Mouse (Mus musculus) c-Kit-positive CD71-positive TER-119-negative erythroid progenitor cells, embryonic 14.5 days (primary cell): Measurements from ENCODE around the gene Fam83f.

Source experiments
- DNase-seq: peaks from one replicate; pipeline ENCODE4 v3.0.0-alpha.2; 2013; ENCODE audit warnings: low read depth

The Fam83f gene

DNA sequence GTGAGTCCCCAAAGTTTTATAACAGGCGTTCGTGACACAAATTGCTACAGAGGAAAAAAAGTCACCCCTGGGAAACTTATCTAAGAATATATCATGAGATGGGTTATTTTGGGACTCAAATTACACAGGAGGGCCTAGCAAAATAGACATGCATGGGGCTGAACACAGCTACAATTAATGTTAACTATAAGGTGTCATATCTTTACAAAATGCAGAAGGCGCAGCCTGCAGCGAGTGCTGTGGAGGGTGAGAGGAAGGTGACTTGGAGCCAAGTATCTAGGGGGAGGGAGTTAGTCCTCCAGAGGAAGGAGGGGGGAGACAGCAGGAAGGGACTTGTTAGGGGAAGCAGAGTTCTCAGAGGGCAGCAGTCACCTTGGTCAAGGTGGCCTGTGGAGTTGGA, 7.2 kb upstream of the Fam83f start:
- DNase-seq: no peak

DNA sequence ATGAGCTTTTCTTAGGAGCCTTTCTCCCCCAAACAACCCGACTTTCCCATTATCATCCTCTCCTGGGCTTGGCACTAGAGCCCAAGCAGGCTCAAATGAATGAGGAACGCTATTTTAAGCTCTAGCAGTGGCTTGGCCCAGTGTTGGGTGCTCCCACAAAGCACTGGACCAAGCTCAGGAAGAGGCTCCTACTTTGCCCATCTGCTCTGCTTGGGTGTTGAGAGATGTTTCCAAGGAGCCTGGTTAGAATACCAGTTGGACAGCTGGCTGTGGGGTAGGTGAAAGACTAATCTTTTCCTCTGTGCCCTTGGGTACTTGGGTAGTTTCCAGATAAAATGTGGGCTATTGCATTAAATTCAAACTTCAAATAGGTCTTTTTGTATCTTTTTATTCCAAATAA, 1.2 kb downstream of the Fam83f start:
- no peak for DNase-seq

DNA sequence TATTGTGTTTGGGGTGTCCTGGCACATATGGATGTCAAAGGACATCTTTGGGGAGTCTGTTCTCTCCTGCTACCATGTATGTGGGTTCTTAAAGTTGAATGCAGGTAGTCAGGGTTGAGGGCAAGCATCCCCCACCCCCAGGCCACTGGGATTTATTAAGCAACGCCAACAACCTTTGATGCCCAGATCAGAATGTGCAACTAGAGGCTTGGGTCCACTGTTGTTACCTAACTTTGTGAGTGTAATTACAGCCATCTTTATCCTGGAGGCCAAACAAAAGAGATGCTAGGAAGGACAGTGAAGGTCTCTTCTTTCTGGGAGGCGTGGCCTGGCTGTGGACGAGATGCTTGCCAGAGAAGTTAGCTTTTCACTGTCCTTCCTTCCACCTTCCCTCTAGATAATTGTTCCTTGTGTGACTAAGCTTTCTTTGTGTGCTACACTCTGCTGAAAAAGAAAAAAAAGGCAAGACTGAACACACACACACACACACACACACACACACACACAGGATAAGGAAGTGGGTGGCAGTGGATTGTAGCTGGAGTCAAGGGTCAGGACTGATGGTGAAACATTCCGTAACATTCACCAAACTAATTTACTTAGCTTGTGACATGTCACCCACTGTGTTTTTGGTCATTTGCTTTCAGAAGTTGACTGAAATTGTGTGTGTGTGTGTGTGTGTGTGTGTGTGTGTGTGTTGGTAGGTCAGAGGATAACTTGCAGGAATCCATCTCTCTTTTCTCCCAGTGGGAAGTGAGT, 1.9 kb downstream of the Fam83f start:
- no peak for DNase-seq

DNA sequence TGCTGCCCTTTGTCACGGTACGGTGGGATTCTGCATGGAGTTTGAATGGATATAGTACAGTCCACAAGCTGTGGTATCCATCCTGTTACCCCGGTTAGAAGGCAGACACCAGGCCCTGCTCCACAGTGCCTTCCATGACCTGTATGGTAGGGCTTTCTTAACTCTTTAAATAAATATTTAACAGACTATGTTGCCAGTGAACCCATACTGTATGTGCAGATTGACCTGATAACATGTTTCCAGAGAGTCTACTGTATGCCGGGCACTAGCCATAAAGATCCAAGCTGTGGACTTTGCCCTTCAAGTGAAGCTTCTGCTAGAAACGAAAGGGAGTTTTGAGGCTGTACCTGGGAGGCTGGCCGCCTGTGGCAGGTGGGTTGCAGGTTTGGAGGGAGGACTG, 3.1 kb downstream of the Fam83f start:
- no peak for DNase-seq

DNA sequence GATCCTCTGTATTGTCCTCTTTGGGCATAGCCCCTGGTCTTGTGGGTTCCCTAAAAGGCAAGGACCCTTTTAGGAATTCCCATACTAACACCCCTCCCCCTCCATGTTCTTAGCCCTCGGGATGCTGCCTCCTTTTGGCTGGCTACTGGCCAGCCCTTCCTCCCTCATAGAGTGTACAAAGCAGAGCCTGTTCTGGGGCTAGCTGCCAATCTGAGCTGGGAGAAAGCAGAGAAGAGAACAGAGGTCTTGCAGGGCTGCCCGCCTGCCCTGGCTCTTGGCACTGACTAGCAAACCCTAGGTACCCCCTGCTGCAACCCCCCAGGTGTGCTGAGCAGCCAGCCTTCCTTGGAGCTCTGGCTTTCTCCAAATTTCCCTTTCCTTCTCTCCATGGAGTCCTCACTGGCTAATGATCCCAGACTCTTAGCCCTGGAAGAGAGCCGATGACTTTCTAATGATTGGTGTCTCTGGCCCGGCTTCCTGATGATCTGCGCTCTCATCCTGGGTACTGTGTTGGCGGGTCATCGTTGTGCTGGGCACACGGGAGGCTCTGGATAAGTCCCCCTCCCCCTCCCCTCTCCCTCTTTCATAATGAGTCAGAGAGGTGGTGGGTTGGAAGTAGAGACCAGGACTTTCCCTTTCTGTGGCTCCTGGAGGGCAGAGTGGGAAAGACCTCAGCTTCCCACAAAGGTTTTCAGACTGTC, 8.0 kb downstream of the Fam83f start:
- no peak for DNase-seq

DNA sequence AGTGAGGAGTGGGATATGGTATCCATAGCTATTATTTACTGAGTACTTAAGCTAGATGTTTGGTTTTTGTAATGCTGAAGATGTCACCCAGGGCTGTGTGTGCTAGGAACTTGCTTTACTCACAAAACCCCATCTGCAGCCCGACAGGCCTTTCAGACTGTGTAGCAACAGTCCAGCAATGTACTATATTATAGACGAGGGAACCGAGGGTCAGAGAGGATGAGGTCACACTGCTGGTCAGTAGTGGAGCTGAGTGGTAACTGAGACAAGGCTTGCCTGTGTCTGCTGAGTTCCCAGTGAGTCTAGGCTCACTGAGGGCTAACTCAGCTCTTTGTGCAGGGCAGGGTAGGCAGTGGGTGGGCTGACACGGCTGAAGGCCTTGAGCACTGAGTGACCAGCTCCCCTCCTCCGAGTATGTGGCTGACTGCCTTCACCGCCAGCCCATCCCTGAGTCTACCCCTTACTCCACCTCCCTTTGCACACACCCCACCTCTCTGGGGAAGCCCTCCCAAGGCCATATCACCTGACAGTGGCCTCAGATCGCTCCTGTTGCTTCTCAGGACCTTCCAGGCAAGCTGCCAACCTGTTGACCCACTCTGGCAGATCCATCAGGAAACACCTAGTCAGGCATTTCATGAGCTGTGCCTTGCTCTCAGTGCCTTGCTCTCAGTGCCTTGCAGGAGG, 8.8 kb downstream of the Fam83f start:
- no peak for DNase-seq

DNA sequence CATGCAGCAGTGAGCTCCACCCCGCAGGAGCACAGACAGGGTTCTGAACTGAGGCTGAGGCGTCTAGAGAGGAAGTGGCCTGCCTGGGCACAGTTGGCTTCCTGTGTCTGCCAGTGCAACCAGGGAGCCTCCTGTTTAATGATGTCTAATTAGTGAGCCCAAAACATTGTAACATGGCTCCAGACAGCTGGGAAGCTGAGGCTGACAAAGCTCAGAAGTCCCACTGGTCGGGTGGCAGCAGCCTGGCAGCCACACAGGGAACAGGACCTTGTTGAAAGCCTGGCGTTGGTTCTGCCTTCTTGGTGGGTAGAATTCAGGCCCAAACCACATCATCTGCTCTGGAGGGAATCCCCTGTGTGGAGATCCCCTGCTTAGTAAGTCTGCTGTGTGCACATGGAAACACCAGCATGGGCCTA, 9.8 kb downstream of the Fam83f start:
- DNase-seq: no peak

DNA sequence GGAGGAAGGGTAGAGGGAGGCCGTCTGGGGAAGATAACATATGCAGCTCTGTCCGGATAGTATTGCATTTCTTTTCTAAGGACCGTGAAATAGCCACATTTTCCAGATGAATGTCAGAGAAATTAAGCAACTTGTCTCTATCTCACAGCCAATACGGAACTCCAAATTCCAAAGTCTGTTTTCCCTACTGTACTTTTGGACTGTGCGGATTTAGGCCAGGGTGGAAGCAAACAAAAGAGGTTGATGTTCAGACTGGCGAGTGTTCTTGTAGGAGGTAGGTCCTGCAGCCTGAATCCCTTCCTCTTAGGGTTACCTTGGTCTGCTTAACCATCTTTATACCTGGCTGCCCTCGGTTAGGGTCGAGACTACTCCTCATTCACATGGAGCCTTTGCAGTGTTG, 10.7 kb downstream of the Fam83f start:
- DNase-seq: no peak

DNA sequence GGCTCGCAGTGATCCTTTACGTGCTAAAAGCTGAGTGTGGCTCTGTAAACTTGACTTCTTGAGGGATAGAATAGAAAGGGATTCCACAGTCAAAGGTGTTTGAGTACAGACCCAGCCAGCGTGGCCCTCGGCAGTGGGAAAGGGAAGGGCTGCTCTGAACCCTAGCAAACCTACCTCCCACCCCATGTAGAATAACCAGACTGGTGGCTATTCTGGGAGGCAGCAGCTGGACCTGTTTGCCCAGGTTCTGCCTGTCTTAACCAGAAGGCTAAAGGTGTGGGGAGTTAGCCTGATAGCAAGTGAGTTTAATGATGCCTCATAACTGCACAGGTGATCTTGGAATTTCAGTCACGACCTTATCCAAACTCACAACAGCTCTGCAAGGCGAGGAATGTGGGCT, 11.5 kb downstream of the Fam83f start:
- no peak for DNase-seq

DNA sequence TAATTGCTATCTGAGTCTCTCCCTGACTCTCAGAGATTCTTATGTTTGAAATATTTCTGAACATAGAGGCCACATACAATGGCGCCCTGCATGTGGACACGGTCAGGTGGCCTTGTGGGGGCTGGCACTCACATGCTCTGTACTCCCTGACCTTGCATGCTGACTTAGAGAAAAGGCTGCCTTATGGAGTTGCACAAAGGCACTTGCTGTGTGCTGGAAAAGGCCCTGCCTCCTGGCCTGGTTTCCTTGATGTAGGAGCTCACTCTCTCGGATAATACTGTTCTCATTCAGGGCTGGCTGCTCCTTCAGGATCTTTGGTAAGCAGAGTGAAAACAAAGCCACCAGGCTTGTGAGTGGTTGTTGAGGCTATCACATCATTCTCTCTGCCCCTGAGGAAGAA, 12.3 kb downstream of the Fam83f start:
- no peak for DNase-seq

DNA sequence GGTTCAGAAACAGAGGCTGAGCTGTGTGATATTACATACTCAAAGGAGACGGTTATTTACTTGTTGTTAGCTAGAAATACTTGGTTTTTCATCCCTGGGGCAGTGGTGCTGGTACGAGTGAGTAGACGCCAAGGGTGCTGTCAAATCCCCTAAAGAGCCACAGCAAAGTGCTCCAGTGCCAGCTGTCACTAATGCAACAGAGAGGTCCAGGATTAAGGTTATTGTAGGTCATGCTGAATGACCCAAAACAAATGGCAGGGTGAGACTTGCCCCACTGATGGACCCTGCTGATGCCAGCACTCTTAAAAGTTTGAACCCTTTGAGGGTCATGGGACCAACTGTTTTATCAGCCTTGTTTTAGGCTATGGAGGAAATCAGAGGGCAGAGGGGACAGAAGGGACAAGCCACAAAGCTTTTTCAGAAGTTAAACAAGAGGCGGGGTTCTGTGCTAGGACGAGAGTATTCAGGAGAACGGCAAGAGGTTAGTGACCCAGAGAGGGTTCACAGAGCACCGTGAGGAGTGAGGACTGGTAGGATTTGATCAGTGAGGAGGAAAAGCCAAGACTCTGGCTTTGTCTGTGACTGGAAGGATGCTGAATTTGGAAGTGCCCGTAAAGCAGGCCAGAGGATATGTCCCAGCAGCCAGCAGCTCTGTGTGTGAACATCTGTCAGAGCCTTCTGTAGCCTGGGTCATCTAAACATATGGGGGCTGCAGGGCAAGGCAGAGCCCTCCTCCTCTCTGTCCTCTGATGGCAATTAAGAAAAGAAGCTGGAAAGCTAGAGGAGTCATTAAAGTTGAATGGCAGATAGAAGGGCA, 13.3 kb downstream of the Fam83f start:
- DNase-seq: no peak

DNA sequence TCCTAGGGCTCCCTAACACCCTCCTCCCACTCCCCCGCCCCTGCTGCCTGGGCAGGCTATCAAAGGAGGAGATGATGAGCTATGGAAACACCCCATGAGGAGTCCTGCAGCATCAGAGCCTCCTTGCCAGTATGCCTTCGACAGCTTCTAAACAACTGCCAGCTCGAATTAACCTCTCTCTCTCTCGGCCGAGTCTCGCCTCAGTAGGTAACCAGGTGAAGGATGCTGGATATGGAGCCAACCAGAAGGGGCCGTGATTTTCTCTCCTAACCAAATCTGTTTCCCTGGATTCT, 13.9 kb downstream of the Fam83f start:
- no peak for DNase-seq

DNA sequence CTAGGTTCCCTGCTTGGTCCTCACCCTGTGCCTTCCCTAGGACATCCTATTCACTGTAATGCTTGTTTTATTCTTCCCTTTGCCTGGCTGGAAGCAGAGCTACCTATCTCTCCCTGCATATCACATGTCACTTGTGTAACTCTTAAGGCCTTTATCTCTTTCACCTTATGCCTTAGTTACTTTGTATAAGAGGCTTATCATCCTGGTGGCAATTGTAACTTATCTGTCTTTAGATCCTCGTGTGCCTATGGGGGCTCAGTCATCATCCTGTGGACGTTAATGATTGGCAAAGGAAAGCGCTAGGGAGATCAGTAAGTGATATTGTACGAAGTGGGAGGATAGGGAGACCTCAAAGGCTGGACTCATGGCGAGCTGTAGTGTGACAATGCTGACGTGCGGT, 16.9 kb downstream of the Fam83f start:
- DNase-seq: no peak

DNA sequence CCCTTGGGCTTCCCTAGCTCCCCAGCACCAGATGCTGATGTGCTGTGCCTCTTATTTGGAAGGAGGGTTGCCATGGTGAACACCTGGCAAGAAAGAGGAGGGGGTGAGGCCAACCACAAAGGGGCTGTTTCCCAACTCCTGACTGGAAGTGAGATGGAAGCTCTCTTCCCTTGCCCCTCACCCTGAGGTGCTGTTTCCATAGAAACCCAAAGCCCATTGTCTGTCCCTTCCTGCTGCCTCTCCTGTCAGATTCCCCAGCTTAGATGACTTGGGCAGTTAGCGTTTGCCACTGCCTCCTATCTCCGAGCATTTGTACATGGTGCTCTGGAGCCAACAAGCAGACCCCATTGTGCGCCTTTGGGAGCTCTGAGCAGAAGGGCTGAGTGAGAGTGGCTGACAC, 21.8 kb downstream of the Fam83f start:
- no peak for DNase-seq

DNA sequence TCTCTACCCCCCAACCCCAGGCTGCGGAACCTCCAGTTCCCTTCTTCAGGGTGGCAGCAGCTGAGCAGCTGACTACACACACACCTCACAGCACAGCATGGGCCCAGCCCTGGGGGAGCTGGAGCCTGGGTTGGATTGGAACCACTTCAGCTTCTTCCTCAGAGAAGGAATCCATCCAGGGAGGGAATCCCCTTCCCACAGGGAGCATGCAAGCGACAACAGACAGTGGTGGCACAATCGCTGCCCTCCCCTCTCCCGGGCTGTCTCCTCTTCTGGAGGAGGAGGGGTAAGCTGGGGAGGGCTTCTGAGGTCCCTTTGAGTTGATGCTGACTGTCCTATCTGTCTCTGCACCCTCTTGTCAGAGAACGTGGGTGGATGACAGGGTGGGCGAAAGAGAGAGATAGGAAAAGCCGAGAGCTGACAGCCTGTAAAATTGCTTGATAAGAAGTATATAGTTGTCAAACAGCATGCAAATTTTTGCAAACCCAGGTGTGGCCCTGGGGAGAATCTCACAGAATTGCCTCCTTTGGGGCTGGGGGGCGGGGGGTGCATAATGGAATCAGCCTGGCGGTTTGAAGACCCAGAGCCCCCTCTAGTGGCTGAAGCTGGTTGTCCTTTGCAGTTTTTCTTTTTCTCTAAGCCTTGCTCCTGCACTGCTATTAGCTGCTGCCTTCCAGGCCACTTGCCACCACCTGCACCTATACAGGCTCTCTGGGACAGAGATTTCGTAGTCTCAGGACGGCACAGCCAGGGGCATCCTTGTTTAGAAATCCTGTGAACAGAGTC, 22.7 kb downstream of the Fam83f start:
- no peak for DNase-seq

DNA sequence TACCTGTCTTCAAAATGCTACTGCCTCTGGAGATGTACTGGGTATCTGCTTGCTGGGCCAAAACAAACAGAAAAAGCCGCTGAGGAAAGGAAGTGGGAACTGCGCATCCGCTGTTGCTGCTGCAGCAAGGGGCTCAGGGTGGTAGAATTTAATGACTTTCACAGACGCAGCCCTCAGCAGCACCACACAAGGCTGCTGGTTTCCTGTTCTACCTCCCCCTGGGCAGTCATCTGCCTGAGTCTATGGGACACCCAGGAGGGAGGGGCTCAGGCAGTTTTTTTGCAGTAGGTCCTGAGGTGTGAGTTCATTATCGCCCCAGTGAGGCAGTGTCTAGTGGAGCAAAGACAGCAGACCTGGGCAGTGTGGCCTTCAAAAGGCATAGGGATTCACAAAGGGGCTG, 25.9 kb downstream of the Fam83f start:
- no peak for DNase-seq

DNA sequence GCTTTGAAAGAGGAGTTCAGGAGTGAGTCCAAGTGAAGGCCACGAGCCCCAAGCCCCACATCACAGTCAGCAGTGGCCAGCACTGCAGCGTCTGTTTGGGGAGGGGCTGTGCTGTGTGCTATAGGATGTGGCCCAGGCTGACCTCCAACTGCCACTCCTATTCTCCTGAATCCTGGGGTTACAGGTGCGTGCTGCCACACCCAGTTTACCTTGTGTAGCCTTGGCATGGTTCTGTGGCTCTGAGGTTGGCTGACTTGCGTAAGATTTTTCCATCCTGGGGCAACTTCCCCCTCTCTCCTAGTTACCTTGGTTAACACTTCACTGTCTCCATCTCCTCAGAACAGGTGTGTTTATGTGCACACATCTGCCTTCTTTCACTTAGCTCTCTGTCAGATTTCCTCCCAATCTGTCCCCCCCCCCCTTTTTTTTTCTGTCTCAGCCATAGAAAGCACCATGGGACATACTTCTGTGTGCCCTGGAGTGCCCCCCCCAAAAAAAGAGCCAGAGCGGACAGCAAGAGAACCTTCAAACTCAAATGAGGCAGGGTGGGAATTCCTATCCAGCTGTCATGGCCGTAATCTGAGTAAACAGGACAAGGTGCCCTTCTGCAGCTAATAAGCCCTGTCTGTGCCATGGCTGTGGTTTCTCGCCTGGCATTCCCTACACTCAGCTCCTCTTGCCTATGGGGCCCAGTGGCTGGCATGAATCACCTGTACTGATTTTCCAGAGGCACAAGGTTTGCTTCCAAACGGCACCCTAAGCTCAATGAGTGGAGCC, 30.0 kb downstream of the Fam83f start:
- DNase-seq: no peak

DNA sequence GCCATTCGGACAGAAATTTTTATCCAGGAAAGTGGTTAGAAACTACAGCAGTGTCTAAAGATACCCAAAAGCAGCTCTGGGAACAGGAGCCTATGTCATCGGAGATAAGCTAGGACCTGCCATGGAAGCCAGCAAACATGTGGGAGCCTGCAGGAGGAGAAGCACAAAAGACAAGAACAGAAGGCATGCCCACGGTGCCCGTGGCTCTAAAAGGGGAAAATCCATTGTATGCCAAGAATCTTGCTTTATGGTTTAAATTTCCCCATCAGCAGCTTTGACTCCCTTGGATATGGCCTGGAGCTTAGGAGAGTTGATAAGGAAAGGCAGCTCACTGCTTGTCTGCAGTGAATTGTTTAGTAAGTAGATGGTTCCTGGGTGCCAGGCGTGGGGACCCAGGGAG, 31.3 kb downstream of the Fam83f start:
- no peak for DNase-seq

DNA sequence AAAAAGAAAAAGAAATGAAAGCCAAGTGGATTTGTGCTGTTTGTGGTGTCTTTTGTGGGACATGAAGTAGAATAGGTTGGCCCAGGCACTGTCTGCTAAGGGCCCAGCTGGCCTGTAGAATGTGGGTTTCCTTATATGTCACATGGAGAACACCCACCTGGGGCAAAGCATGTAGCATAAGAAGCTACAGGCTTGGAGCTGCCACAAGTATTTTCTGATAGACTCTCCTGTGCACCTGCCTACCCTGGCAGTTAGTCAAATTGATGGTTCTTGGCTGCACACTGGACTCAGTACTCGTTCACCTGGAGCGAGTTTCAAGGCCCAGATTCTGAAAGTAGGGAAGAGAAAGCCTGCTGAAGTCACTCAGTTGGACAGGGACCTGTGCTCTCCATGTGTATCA, 31.8 kb downstream of the Fam83f start:
- no peak for DNase-seq

DNA sequence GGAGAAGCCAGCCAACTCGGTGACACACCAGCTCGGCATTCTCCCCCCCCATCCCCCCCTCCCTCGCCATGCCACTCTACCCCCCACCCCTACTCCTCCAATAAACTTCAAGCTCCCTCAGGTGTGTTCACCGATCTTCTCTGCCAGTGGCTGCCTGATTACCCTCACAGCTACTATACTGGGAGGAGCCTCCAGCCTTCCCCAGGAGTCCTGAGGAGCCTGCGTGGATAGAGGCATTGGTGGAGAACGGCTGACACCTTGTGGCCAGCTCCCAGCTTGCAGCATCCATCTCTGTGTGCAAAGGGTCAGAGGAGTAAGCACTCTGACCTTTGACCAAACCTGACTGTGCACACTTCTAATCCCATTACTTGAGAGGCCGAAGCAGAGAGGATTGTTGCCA, 32.6 kb downstream of the Fam83f start:
- peak; percentile 62 for DNase-seq
